Mouse (Mus musculus) liver, postnatal 0 days (tissue): ENCODE measurements around the gene Rest. TPM values are rescaled to one million over a fixed set of nuclear protein-coding genes. Genes with fewer than 3 reads are reported as not detected.
A peak's percentile ranks its signal among the peaks of the same experiment; 100 is the strongest.

Experiments used
- ATAC-seq: fragments of 200-750 bp; cut with Nextera tagmentation; 2 replicates; pipeline ENCODE4 v1.8.0; 2017; ENCODE audit warnings: mild to moderate bottlenecking, moderate library complexity
- DNase-seq: peaks from one replicate; pipeline ENCODE4 v3.0.0-alpha.2; 2016
- H3K27ac ChIP-seq: fragments of 300-500 bp; sonication (generic); 2 replicates; pipeline ENCODE4 v1.5.1; 2014; ENCODE audit warnings: antibody characterized with exemption, moderate library complexity, mild to moderate bottlenecking, low read depth
- H3K27me3 ChIP-seq: fragments of 300-500 bp; sonication (generic); 2 replicates; pipeline ENCODE4 v1.6.1; 2014; ENCODE audit warnings: low read length, control low read depth, mixed read lengths; ENCODE audit not compliant: insufficient read depth
- H3K36me3 ChIP-seq: fragments of 300-500 bp; sonication (generic); replicated peaks from 2 replicates; pipeline ENCODE4 v1.6.1; 2014; ENCODE audit warnings: mild to moderate bottlenecking, control low read depth, low read length, moderate library complexity, mixed read lengths; ENCODE audit not compliant: insufficient read depth
- H3K4me1 ChIP-seq: fragments of 300-500 bp; sonication (generic); 2 replicates; pipeline ENCODE4 v1.6.1; 2014; ENCODE audit warnings: antibody characterized with exemption, mild to moderate bottlenecking, control low read depth; ENCODE audit not compliant: insufficient read depth
- H3K4me2 ChIP-seq: fragments of 300-500 bp; sonication (generic); 2 replicates; pipeline ENCODE4 v1.6.1; 2014; ENCODE audit warnings: low read depth, mild to moderate bottlenecking, low read length, moderate library complexity, mixed read lengths
- H3K4me3 ChIP-seq: fragments of 300-500 bp; sonication (generic); 2 replicates; pipeline ENCODE4 v1.5.1; 2014; ENCODE audit warnings: low read depth, low read length
- H3K9ac ChIP-seq: fragments of 300-500 bp; sonication (generic); replicated peaks from 2 replicates; pipeline ENCODE4 v1.6.1; 2014; ENCODE audit warnings: mild to moderate bottlenecking, moderate library complexity
- H3K9me3 ChIP-seq: fragments of 300-500 bp; sonication (generic); 2 replicates; pipeline ENCODE4 v1.6.1; 2016; ENCODE audit warnings: mild to moderate bottlenecking, control low read depth, low read length, mixed read lengths
- CTCF ChIP-seq: sonication (generic); IDR thresholded peaks from 2 replicates; pipeline ENCODE4 v1.5.1; 2016; ENCODE audit warnings: antibody characterized with exemption, low read depth
- EP300 ChIP-seq: IDR thresholded peaks from 2 replicates; pipeline ENCODE4 v1.6.1; 2016; ENCODE audit warnings: antibody characterized with exemption, low read depth, mild to moderate bottlenecking
- WGBS: fragments of 180-500 bp; shearing (Covaris S2); extraction: QIAGEN DNeasy Blood & Tissue Kit; methylation state at CpG from one replicate; pipeline ENCODE4 v1.1.7; 2014; ENCODE audit not compliant: insufficient replicate concordance; 5-methylcytosine and 5-hydroxymethylcytosine counted together
- polyA plus RNA-seq: library from polyadenylated mRNA; unstranded; fragments of >200 nt; fragmentation: Nextera tagmentation; extraction: Ambion mirVana; gene quantifications from 2 replicates; pipeline ENCODE4 v1.2.1, GENCODE M21; 2015

Rest gene
- polyA plus RNA-seq, 1 experiment from 2014 or later, result 6.4 TPM

DNA sequence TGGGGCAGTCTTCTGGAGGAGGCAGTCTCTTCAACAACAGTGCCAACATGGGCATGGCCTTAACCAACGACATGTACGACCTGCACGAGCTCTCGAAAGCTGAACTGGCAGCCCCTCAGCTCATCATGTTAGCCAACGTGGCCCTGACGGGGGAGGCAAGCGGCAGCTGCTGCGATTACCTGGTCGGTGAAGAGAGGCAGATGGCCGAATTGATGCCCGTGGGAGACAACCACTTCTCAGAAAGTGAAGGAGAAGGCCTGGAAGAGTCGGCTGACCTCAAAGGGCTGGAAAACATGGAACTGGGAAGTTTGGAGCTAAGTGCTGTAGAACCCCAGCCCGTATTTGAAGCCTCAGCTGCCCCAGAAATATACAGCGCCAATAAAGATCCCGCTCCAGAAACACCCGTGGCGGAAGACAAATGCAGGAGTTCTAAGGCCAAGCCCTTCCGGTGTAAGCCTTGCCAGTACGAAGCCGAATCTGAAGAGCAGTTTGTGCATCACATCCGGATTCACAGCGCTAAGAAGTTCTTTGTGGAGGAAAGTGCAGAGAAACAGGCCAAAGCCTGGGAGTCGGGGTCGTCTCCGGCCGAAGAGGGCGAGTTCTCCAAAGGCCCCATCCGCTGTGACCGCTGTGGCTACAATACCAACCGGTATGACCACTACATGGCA is 2.8 kb downstream of the Rest start:
- TF ChIP-seq CTCF, result no peak
- TF ChIP-seq EP300, result no peak
- Histone ChIP-seq H3K36me3 (peaks cover 19% of the 10 kb centered on the region), H3K4me1 (peaks cover 10% of the 10 kb centered on the region), H3K4me2 (no peak overlapping the region), H3K27me3 (no peaks in the 10 kb centered on the region), H3K9ac (no peak overlapping the region), H3K27ac (no peak overlapping the region), H3K4me3 (no peak overlapping the region), H3K9me3 (no peaks in the 10 kb centered on the region)
- 95% methylated on average over 30 of the region's 30 CpGs for WGBS
- no peak for DNase-seq
- no peak for ATAC-seq

DNA sequence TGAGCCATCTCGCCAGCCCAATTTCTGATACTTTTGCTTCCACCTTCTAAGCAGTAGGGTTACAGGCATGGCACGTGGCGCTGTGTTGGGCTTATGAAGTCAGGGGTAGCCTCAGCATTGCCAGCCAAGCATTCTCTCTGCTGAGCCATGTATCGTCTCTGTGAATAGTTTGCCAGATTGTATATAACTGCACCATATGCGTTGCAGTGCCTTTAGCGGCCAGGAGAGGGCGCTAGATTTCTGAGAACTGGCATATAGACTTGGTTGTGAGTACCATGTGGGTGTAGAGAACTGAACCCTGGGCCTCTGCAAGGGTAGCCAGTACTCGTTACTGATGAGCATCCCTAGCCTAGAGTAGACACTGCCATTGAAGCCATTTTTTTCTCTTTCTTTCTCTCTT is 4.1 kb downstream of the Rest start:
- Histone ChIP-seq H3K4me1 (peaks cover 13% of the 10 kb centered on the region), H3K27ac (no peak overlapping the region), H3K4me3 (no peak overlapping the region), H3K9ac (no peak overlapping the region), H3K36me3 (peaks cover 22% of the 10 kb centered on the region), H3K27me3 (no peaks in the 10 kb centered on the region), H3K9me3 (no peaks in the 10 kb centered on the region), H3K4me2 (no peak overlapping the region)
- ATAC-seq (no peak), DNase-seq (no peak)
- TF ChIP-seq CTCF (peak; percentile 65), EP300 (no peak)
- WGBS, result 76% methylated on average over 8 of the region's 8 CpGs

- peaks cover 42% of the 10 kb centered on the region for H3K36me3 ChIP-seq
- DNase-seq, result peak; percentile 29
These were observed 7.9 kb downstream of the Rest start for GRCm38 (mm10) chr5:77273151-77273550.

DNA sequence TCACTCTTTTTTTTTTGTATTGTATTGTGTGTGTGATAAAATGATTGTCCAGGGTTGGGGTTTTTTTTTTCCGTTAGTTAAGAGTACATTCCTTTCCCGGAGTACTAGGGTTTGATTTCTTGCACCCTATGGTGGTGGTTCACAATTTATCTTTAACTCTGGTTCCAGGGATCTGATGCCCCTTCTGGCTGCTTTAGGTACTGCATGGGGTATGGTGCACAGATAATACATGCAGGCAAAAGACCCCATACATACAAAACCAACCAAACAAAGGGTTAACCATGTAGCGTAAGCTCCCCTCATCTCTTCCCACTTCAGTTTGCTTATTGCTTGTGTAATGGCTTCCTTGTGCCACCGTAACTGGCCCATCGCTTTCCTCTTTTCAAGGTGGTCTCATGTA is 10.7 kb downstream of the Rest start:
- no peak overlapping the region for H3K4me3 ChIP-seq
- peaks cover 4% of the 10 kb centered on the region; the same call in 1 of the 2 replicates for H3K4me1 ChIP-seq
- H3K4me2 ChIP-seq, result no peak overlapping the region
- no peaks in the 10 kb centered on the region for H3K27me3 ChIP-seq
- H3K9ac ChIP-seq, result no peak overlapping the region
- ATAC-seq, result no peak
- no peak for TF ChIP-seq EP300
- peak; percentile 78 for TF ChIP-seq CTCF
- peaks cover 39% of the 10 kb centered on the region for H3K36me3 ChIP-seq
- no peaks in the 10 kb centered on the region for H3K9me3 ChIP-seq
- DNase-seq, result peak; percentile 59
- WGBS, result 75% methylated on average over 5 of the region's 5 CpGs
- no peak overlapping the region for H3K27ac ChIP-seq

More at GRCm38 (mm10) chr5:77273151-77273550, 7.9 kb downstream of the Rest start:
- H3K4me2 ChIP-seq, result no peak overlapping the region
- H3K4me3 ChIP-seq, result no peak overlapping the region
- peaks cover 9% of the 10 kb centered on the region for H3K4me1 ChIP-seq
- no peak overlapping the region for H3K9ac ChIP-seq
- 53% methylated on average over 7 of the region's 7 CpGs for WGBS
- H3K27ac ChIP-seq, result no peak overlapping the region
- H3K9me3 ChIP-seq, result no peaks in the 10 kb centered on the region
- ATAC-seq, result 0 out of 2 replicates have a peak, but pooled peaks have one; percentile 23
- no peaks in the 10 kb centered on the region for H3K27me3 ChIP-seq
- no peak for TF ChIP-seq EP300
- peak; percentile 23 for TF ChIP-seq CTCF

DNA sequence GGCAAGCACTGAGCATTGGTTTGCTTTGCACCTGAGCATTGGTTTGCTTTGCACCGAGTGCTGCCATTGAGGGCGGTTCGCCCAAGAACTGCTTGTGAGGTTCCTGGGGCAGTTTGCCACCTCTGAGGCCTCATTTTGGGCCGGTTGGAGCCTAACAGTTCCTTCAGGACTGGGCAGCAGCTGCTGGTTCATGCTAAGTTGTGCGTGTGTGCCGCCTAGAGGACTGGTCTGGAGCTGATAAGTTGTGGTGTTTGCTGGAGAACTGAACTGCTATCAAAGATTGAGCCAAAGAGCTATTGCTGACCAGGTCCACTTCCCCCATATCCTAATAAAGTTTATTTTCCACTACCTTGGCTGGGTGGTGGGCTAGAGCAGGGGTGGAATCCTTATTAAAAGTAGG is 11.9 kb downstream of the Rest start:
- no peak overlapping the region for H3K9ac ChIP-seq
- H3K27ac ChIP-seq, result no peak overlapping the region
- peaks cover 4% of the 10 kb centered on the region; the same call in 1 of the 2 replicates for H3K4me1 ChIP-seq
- 73% methylated on average over 6 of the region's 6 CpGs for WGBS
- H3K4me2 ChIP-seq, result no peak overlapping the region
- H3K36me3 ChIP-seq, result peaks cover 48% of the 10 kb centered on the region
- ATAC-seq (no peak), DNase-seq (no peak)
- H3K27me3 ChIP-seq, result no peaks in the 10 kb centered on the region
- TF ChIP-seq CTCF, result no peak
- TF ChIP-seq EP300, result no peak
- H3K4me3 ChIP-seq, result no peak overlapping the region
- H3K9me3 ChIP-seq, result no peaks in the 10 kb centered on the region

DNA sequence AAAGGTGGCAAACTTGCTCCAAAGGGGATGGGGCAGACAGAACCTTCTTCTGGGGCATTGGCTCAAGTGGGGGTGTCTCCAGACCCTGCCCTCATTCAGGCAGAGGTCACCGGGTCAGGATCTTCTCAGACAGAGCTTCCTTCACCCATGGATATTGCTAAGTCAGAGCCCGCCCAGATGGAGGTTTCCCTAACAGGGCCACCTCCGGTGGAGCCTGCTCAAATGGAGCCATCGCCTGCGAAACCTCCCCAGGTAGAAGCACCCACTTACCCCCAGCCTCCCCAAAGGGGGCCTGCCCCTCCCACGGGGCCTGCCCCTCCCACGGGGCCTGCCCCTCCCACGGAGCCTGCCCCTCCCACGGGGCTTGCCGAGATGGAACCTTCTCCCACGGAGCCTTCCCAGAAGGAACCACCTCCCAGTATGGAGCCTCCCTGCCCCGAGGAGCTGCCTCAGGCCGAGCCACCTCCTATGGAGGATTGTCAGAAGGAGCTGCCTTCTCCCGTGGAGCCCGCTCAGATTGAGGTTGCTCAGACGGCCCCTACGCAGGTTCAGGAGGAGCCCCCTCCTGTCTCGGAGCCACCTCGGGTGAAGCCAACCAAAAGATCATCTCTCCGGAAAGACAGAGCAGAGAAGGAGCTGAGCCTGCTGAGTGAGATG is 16.4 kb downstream of the Rest start:
- H3K36me3 ChIP-seq, result peaks cover 56% of the 10 kb centered on the region
- no peak overlapping the region for H3K4me2 ChIP-seq
- no peaks in the 10 kb centered on the region for H3K27me3 ChIP-seq
- no peaks in the 10 kb centered on the region for H3K4me1 ChIP-seq
- no peaks in the 10 kb centered on the region for H3K9me3 ChIP-seq
- TF ChIP-seq EP300, result no peak
- no peak for TF ChIP-seq CTCF
- WGBS, result 85% methylated on average over 20 of the region's 20 CpGs
- no peak overlapping the region for H3K4me3 ChIP-seq
- H3K27ac ChIP-seq, result no peak overlapping the region
- DNase-seq (no peak), ATAC-seq (no peak)
- no peak overlapping the region for H3K9ac ChIP-seq
